Mouse (Mus musculus) adrenal gland, adult (tissue): ENCODE results near the gene Lnpep.

Experiments used
- DNase-seq, 2 experiments: peaks; one replicate each; pipeline ENCODE4 v3.0.0; 2022 to 2023; ENCODE audit warnings: low spot score in 1 of 2; ENCODE audit not compliant: inconsistent age in 2 of 2

Gene Lnpep

DNA sequence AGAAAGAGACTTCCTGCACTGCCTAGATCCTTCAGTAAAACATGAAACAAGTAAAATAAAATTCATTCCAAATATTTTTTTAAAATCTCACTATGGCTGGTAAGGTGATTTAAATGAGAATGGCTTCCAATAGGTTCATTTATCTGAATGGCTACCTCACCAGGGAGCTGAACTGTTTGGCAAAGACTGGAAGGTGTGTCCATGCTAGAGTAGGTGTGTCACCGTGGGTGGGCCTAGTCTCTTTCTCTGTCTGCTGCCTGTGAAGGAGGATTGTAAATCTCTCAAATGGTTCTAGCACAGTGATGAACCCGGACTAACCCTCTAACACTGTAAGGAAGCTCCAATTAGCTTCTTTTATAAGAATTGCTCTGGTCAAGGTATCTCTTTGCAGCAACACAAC, 12.5 kb downstream of the Lnpep start:
- DNase-seq = no peak

DNA sequence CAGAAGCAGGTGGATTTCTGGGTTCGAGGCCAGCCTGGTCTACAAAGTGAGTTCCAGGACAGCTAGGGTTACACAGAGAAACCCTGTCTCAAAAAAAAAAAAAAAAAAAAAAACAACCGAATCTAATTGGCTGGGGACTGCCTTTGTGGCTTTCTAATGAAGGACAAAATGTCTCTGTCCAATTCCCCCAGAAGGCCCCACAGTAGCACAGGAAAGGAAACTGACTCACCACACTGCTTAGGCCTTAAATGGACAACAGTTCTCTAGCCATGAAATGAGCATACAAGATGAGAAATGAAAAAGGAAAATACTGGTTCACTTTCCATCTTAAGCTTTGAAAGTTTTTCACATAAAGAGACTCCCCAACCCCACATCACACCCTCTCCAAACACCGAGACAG, 15.3 kb downstream of the Lnpep start:
- DNase-seq = peak in 1 of 2 experiments; percentile 65

- peak in 1 of 2 experiments; percentile 35 for DNase-seq
Measured at GRCm38 (mm10) chr17:17608416-17608988, 16.3 kb downstream of the Lnpep start.

DNA sequence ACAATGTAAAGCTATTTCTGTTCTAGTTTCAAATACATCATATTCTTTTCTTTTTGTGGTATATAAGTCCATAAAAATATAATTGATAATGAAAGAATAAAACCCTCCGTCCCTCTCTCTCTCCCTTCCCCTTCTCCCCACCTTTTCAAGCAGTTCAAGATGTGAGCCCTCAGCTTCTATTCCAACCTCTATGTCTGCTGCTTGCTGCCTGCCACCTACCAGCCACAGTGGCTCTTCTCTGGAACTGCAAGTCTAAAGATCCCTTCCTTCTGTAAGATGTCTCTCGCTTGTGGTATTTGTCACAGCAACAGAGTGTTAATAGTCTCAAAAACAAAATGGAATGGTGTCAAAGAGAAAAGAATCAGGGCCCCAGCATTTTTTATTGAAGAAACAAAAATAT, 20.3 kb downstream of the Lnpep start:
- DNase-seq = peak in 1 of 2 experiments; percentile 25

DNA sequence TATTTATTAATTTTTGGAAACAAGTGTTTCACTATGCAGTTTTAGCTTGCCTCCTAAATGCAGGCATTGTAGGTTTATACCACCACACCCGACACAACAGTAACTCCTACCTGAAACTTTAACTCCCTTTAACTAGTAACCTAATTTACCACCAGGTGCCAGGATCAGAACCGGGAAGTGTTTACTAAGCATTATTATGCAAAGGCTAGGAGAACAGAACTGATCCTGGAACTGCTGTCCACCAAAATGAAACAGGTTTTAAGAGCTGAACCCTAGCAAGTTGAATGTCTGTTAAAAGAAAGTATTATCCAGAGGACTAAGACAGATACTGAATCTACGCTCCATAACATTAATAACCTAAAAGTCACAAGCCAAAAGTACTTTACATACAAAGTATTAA, 21.2 kb downstream of the Lnpep start:
- peak in 1 of 2 experiments; percentile 27 for DNase-seq

DNA sequence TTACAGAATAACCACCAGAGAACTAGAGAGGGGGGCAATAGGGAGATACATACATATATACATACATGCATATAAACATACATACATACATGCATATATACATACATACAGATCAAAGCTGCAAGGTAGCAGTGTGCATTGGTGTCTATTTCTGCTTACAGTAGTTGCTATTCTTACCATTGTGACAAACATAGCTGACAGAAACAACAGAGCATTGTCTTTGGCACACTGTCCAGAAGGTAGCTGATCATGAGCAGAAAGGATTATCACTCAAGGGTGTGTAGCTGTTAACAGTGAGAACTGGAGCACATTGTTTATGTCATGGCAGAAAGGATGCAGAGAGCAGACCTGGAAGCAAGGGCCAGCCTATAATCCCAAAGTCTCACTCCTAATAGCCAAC, 22.1 kb downstream of the Lnpep start:
- peak in 1 of 2 experiments; percentile 55 for DNase-seq

DNA sequence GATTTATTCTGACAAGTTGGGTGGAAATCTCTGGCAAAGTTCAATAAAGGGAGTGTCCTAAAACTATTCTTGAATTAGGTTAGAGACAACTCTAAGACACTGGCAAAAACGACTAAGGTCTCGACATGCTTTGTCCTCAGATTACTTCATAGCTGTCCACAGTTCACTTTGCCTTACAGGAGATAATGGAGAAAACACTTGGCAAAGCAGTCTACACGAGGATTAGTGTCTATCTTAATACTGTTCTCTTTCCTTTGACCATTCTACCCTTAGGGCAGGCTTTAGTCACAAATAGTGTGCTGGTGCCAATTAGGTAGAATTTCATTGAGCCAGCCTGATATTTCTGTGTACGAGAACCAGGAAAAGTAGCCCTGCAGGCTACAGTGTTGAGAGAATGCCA, 22.5 kb downstream of the Lnpep start:
- no peak for DNase-seq

GRCm38 (mm10) chr17:17600804-17601252, 24.0 kb downstream of the Lnpep start:
- DNase-seq = peak; percentile 92 to 97

DNA sequence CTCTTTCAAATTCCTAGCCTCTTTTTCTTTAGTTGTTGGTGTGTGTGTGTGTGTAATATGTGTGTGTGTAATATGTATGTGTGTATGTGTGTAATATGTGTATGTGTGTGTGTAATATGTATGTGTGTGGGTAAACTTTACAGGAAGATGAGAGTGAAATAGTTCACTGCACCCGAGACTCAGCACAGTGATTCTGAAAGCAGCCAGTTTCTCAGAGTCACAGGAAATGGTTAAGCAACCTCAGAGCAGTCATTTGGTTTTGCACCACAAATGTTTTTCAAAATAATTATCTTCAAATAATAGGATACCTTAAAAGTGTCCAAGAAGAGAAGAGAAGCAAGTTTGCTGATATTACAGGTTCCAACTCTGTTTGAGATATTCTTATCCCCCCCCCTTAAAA, 24.8 kb downstream of the Lnpep start:
- DNase-seq = no peak

GRCm38 (mm10) chr17:17598355-17598754, 26.5 kb downstream of the Lnpep start:
- no peak for DNase-seq

GRCm38 (mm10) chr17:17592926-17593325, 31.9 kb downstream of the Lnpep start:
- peak in 1 of 2 experiments; percentile 60 for DNase-seq

GRCm38 (mm10) chr17:17587333-17588047, 37.4 kb downstream of the Lnpep start:
- DNase-seq = peak in 1 of 2 experiments; percentile 55

DNA sequence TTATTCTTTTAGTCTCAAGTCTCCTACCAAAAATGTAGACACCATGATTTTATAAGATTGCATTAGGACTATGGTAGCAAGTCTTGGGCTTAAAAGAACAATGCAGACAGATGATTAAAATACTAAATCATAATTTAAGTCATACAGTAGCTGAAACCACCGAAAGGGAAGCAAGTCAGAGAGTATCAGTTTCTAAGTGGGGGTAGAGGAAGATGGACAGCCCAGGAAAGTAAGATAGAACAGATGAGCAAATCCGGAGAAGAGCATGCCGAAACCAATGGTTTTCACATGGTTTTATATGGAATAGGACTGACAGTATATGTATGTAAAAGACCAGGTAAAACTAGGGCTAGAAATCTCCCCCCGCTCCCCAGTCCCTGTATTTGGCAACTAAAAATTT, 39.7 kb downstream of the Lnpep start:
- DNase-seq = no peak

GRCm38 (mm10) chr17:17583896-17584295, 41.0 kb downstream of the Lnpep start:
- DNase-seq = no peak

GRCm38 (mm10) chr17:17581234-17581633, 43.6 kb downstream of the Lnpep start:
- no peak for DNase-seq

- no peak for DNase-seq
Measured at GRCm38 (mm10) chr17:17576399-17576798, 48.5 kb downstream of the Lnpep start.

- peak in 1 of 2 experiments; percentile 72 for DNase-seq
Measured at GRCm38 (mm10) chr17:17567071-17567470, 57.8 kb downstream of the Lnpep start.

- no peak for DNase-seq
Measured at GRCm38 (mm10) chr17:17548958-17549357, 75.9 kb downstream of the Lnpep start.

GRCm38 (mm10) chr17:17531338-17531737, 93.5 kb downstream of the Lnpep start:
- DNase-seq = no peak

DNA sequence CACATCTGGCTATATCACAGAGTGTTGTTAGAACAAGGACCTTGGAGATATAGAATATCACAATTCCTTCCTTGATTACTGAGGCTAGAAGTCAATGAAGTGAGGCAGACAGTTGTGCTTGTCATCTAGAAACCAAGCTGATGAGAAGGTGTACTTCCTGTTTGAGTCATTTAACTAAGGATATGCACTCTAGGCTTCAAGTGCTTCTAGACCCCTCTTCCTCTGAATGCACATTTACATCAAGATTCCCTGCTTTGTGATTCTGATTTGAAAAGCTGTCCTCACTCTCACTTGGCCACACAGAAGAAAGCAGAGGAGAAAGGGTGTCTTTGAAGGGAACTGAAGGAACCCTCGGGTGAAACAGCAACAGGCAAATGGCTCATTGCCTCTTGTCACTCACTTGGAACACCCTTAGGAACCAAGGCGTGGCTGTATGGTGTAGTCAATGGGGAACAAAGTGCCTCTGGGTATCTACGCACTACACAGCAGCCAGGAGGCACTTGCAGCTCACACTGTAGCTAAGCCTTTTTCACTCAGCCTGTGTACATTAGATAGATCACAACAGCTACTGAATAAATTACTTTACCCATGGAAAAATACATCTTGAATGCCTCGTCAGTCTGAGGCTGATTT, 108.3 kb downstream of the Lnpep start:
- DNase-seq = no peak

- peak in 1 of 2 experiments; percentile 15 for DNase-seq
Measured at GRCm38 (mm10) chr17:17506677-17507076, 118.2 kb downstream of the Lnpep start.

- no peak for DNase-seq
Measured at GRCm38 (mm10) chr17:17499278-17499677, 125.6 kb downstream of the Lnpep start.
